Mouse (Mus musculus): ENCODE measurements around the gene Thra. TPM values are rescaled to one million over a fixed set of nuclear protein-coding genes. Genes with fewer than 3 reads are reported as not detected.

The Thra gene
- total and polyA plus RNA-seq, 3 experiments = 89.4 to 105 (median 103) TPM

- H3K79me2 ChIP-seq (replicated peaks; ENCODE audit: control insufficient read depth, insufficient read depth, low read length) = no peaks in the 10 kb centered on the region
- TF ChIP-seq EP300 (IDR thresholded peaks at IDR 0.05; ENCODE audit: insufficient read depth, low read depth, low read length) (no peak), CTCF (IDR thresholded peaks at IDR 0.05) (no peak), POLR2A (IDR thresholded peaks at IDR 0.05; ENCODE audit: insufficient read depth, low read depth, low read length) (no peak)
- H3K27me3 ChIP-seq (ENCODE audit: control insufficient read depth, insufficient read depth, low read length) = no peaks in the 10 kb centered on the region
- intact Hi-C loops (cut with DNase I) = no loop called here
- no peak overlapping the region for H3K4me3 ChIP-seq
- H3K27ac ChIP-seq = peak overlapping the region; percentile 88
- no peak overlapping the region for H3K9ac ChIP-seq (ENCODE audit: low read depth, low read length)
- WGBS = 65% methylated on average over 2 of the region's 2 CpGs
- DNase-seq = no peak
- peaks cover 2% of the 10 kb centered on the region for H3K36me3 ChIP-seq (ENCODE audit: control insufficient read depth, insufficient read depth, low read length)
- H3K4me1 ChIP-seq (ENCODE audit: control insufficient read depth, insufficient read depth, low read length) = peaks cover 12% of the 10 kb centered on the region
Measured at GRCm38 (mm10) chr11:98720756-98721155, 19.7 kb upstream of the Thra start.

GRCm38 (mm10) chr11:98721458-98722226, 18.8 kb upstream of the Thra start:
- Histone ChIP-seq H3K79me2 (replicated peaks; ENCODE audit: control insufficient read depth, insufficient read depth, low read length) (no peaks in the 10 kb centered on the region), H3K27me3 (ENCODE audit: control insufficient read depth, insufficient read depth, low read length) (no peaks in the 10 kb centered on the region), H3K4me3 (no peak overlapping the region), H3K36me3 (ENCODE audit: control insufficient read depth, insufficient read depth, low read length) (peaks cover 2% of the 10 kb centered on the region), H3K9ac (ENCODE audit: low read depth, low read length) (peak overlapping the region; percentile 16; the same call in 1 of the 2 replicates), H3K27ac (peak overlapping the region; percentile 88), H3K4me1 (ENCODE audit: control insufficient read depth, insufficient read depth, low read length) (peaks cover 12% of the 10 kb centered on the region)
- intact Hi-C loops (cut with DNase I) = no loop called here
- DNase-seq = peak; percentile 71 to 88
- WGBS = 52% methylated on average over 24 of the region's 24 CpGs
- TF ChIP-seq CTCF (IDR thresholded peaks at IDR 0.05) (peak; percentile 81), EP300 (IDR thresholded peaks at IDR 0.05; ENCODE audit: insufficient read depth, low read depth, low read length) (peak; percentile 100), POLR2A (IDR thresholded peaks at IDR 0.05; ENCODE audit: insufficient read depth, low read depth, low read length) (peak; percentile 25; the same call in 1 of the 2 replicates)

GRCm38 (mm10) chr11:98723098-98723497, 17.3 kb upstream of the Thra start:
- intact Hi-C loops (cut with DNase I) = no loop called here
- 53% methylated on average over 7 of the region's 7 CpGs for WGBS
- no peak for TF ChIP-seq CTCF (IDR thresholded peaks at IDR 0.05)
- TF ChIP-seq EP300 (IDR thresholded peaks at IDR 0.05; ENCODE audit: insufficient read depth, low read depth, low read length) = no peak
- no peak for TF ChIP-seq POLR2A (IDR thresholded peaks at IDR 0.05; ENCODE audit: insufficient read depth, low read depth, low read length)
- H3K9ac ChIP-seq (ENCODE audit: low read depth, low read length) = no peak overlapping the region
- peak in 1 of 2 experiments; percentile 13 for DNase-seq
- peaks cover 9% of the 10 kb centered on the region for H3K4me1 ChIP-seq (ENCODE audit: control insufficient read depth, insufficient read depth, low read length)
- H3K27me3 ChIP-seq (ENCODE audit: control insufficient read depth, insufficient read depth, low read length) = no peaks in the 10 kb centered on the region
- no peak overlapping the region for H3K27ac ChIP-seq
- H3K4me3 ChIP-seq = no peak overlapping the region
- peaks cover 1% of the 10 kb centered on the region for H3K36me3 ChIP-seq (ENCODE audit: control insufficient read depth, insufficient read depth, low read length)
- no peaks in the 10 kb centered on the region for H3K79me2 ChIP-seq (replicated peaks; ENCODE audit: control insufficient read depth, insufficient read depth, low read length)

GRCm38 (mm10) chr11:98725926-98726506, 14.4 kb upstream of the Thra start:
- Histone ChIP-seq H3K9ac (ENCODE audit: low read depth, low read length) (no peak overlapping the region), H3K27ac (no peak overlapping the region), H3K4me3 (no peak overlapping the region), H3K36me3 (ENCODE audit: control insufficient read depth, insufficient read depth, low read length) (no peaks in the 10 kb centered on the region; the same call in 1 of the 2 replicates), H3K4me1 (ENCODE audit: control insufficient read depth, insufficient read depth, low read length) (peaks cover 6% of the 10 kb centered on the region), H3K79me2 (replicated peaks; ENCODE audit: control insufficient read depth, insufficient read depth, low read length) (no peaks in the 10 kb centered on the region), H3K27me3 (ENCODE audit: control insufficient read depth, insufficient read depth, low read length) (no peaks in the 10 kb centered on the region)
- intact Hi-C loops (cut with DNase I) = no loop called here
- WGBS = 94% methylated on average over 15 of the region's 15 CpGs
- peak in 1 of 2 experiments; percentile 14 for DNase-seq
- TF ChIP-seq POLR2A (IDR thresholded peaks at IDR 0.05; ENCODE audit: insufficient read depth, low read depth, low read length) (no peak), CTCF (IDR thresholded peaks at IDR 0.05) (no peak)

GRCm38 (mm10) chr11:98729119-98729588, 11.3 kb upstream of the Thra start, which contains the start of gene Med24:
Gene Med24, minus strand, starts transcription at chr11:98729435.
- under 1% methylated on average over 16 of the region's 16 CpGs for WGBS
- H3K79me2 ChIP-seq (replicated peaks; ENCODE audit: control insufficient read depth, insufficient read depth, low read length) = no peaks in the 10 kb centered on the region
- TF ChIP-seq POLR2A (IDR thresholded peaks at IDR 0.05; ENCODE audit: insufficient read depth, low read depth, low read length) (peak; percentile 76), CTCF (IDR thresholded peaks at IDR 0.05) (no peak), EP300 (IDR thresholded peaks at IDR 0.05; ENCODE audit: insufficient read depth, low read depth, low read length) (peak; percentile 77; the same call in 1 of the 2 replicates)

More at GRCm38 (mm10) chr11:98729119-98729588, 11.3 kb upstream of the Thra start, which contains the start of gene Med24:
- intact Hi-C loops (cut with DNase I) = no loop called here
- peak within 1 kb of the TSS; percentile 70 for H3K27ac ChIP-seq
- no peaks in the 10 kb centered on the region for H3K27me3 ChIP-seq (ENCODE audit: control insufficient read depth, insufficient read depth, low read length)
- no peaks in the 10 kb centered on the region; the same call in 1 of the 2 replicates for H3K36me3 ChIP-seq (ENCODE audit: control insufficient read depth, insufficient read depth, low read length)
- peak; percentile 84 to 91 for DNase-seq
- no peaks in the 10 kb centered on the region; the same call in 1 of the 2 replicates for H3K4me1 ChIP-seq (ENCODE audit: control insufficient read depth, insufficient read depth, low read length)
- H3K9ac ChIP-seq (ENCODE audit: low read depth, low read length) = peak within 1 kb of the TSS; percentile 59
- H3K4me3 ChIP-seq = peak within 1 kb of the TSS; percentile 83
